Mouse (Mus musculus) gastrocnemius, postnatal 14 days (tissue): Measurements from ENCODE around the gene Ndufaf1. TPM values are rescaled to one million over a fixed set of nuclear protein-coding genes. Genes with fewer than 3 reads are reported as not detected.
"Not testable (repeated sequence)": the region's sequence is repeated elsewhere in the genome, so short reads cannot be mapped to it uniquely, and the experiment has no call there.

Experiments used
- DNase-seq: peaks from one replicate; pipeline ENCODE4 v3.0.0; 2021; ENCODE audit warnings: mixed read lengths
- intact Hi-C: fragments of 180-260 bp; cut with DNase I; formaldehyde crosslinking; loops from one replicate; pipeline ENCODE4 v1.15.1; 2025; ENCODE audit warnings: low total_unique reads
- long read RNA-seq, 2 experiments: library from polyadenylated mRNA; stranded (forward); transcript quantifications; one replicate each; pipeline ENCODE4 v2.0.0; 2021
- total RNA-seq, 2 experiments: library from RNA; stranded (reverse); gene quantifications; 2 replicates each; pipeline ENCODE4 v1.2.3; 2021

The Ndufaf1 gene
- 10 to 100 TPM; 40.8 to 47.7 TPM for total RNA-seq
- long read RNA-seq, experiment 1, transcript Ndufaf1-202 (5 exons, 1,478 nt): major isoform, 22 of 50 reads
- long read RNA-seq, experiment 1, transcript Ndufaf1-203 (5 exons, 1,308 nt): minor isoform, 16 of 50 reads
- long read RNA-seq, experiment 1, partial matches to known transcripts: 3 of 50 reads
- long read RNA-seq, experiment 1, other reads (novel, unspliced or antisense): 9 of 50 reads
- long read RNA-seq, experiment 2, transcript Ndufaf1-202 (5 exons, 1,478 nt): major isoform, 22 of 53 reads
- long read RNA-seq, experiment 2, transcript Ndufaf1-203 (5 exons, 1,308 nt): minor isoform, 15 of 53 reads
- long read RNA-seq, experiment 2, partial matches to known transcripts: 6 of 53 reads
- long read RNA-seq, experiment 2, other reads (novel, unspliced or antisense): 10 of 53 reads

DNA sequence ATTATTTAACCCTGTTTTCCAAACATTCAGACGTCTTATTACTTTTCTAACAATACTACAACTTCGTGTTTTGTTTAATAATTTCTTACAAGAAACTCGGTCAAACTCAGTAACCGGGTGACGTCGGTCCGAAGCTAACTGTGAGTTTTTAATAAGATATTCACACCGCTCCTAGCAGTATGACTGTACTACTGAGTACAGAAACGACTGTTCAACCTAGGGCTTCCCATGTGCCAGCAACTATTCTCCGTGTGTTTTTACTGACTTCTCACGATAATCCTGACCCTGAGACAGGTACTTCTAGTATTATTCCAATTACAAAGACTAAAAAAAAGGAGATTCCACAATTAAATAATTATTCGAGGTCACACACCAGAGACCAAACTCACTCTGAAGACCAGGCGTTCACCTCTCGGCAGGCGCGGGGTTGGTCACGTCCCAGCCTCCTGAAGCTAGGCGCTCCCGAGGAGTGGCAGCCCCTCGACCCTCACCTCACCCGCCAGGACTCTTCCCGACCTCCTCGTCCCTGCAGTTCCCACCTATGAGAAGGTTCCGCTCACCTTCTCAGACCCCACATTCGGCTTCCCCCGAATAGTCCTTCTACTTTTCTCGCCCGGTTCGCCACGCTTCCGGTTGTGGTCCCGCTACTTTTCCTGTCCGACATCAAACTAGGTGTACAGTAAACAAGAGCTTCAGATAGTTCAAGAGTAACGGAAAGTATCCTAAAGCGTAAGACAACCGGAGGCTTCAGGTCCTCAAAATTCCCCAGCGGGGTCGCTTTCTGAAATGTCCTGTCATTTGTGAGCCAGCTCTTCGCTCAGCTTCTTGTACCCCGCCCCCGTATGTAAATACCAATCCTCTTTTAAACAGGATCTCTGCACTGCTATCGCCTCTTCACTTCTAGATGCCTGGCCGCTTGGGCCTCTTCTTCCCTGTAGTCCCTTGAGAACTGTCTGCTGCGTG is at the start of gene Ndufaf1:
TSS of gene Ndufaf1 (minus strand) at position 608 of the 963 bp plus-strand sequence.
- intact Hi-C loops: no loop called here
- peak; percentile 76 for DNase-seq

DNA sequence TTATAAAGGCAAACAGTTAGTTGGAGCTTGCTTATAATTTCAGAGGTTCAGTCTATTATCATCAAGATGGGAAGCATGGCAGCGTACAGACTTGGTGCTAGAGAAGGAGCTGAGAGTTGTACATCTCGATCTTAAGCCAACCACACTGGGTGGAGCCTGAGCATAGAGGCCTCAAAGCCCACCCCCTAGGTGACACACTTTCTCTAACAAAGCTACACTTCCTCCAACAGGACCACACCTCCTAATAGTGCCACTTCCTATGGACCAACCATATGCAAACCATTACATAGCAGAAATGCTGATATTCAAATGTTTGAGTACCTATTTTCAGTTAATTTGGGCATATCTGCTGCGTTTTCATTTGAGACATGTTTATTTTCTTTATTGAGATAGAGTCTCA is 47.4 kb upstream of the Ndufaf1 start:
- intact Hi-C loops: no loop called here
- DNase-seq: no peak

DNA sequence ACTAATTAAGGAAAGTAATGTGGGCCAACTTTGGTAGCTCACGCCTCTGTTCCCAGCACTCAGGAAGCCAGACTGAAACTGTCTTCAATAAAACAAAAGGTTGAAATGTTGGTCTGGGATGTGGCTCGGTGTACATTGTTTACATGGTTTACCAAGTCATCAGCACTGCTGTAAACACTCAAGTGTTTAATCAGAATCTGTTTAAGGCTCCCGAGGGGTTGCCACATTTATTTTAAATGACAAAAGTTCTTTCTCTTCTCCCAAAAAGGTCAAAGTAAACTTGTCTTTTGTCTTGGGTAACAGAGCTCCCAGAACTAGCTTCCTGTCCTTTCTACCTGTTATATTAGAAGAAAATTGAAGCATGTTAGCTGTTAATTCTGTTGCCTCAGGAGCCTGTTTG is 45.0 kb upstream of the Ndufaf1 start:
- no peak for DNase-seq
- intact Hi-C loops: no loop called here

DNA sequence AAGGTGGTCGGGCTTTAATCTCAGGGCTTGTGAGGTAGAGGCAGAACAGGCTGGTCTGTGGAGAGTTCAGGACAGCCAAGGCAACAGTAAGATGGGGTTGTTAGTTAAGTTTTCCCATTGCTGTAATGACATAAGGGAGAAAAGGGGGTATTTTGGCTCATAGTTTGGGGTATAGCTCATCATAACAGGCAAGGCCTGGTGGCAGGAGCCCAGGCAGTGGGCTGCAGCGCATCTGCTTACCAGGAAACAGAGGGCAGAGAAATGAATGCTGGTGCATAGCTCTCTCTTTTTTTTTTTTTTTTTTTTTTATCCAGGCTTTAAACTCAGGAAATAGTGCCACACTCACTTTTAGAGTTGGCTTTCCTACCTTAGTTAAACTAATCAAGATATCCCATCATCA is 40.5 kb upstream of the Ndufaf1 start:
- DNase-seq: no peak

DNA sequence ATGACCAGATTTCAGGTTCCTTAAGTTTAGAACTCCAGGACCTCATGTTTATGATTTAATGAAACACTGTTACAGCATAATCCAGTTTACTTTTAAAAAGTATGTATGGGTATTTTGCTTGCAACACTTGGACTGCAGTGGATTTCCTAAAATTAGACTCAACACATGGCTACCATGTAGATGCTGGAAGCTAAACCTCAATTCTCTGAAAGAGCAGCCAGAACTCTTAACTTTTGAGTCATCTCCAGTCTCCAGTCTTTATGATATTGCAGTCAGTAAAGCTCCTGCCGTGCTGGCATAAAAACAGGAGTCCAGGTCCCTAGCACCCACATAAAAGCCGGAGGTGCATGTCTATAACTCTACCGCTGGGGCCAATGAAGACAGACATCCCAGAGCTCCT is 37.3 kb upstream of the Ndufaf1 start:
- intact Hi-C loops: no loop called here
- DNase-seq: no peak

More for the DNA sequence above, 40.5 kb upstream of the Ndufaf1 start:
- intact Hi-C loops: no loop called here

DNA sequence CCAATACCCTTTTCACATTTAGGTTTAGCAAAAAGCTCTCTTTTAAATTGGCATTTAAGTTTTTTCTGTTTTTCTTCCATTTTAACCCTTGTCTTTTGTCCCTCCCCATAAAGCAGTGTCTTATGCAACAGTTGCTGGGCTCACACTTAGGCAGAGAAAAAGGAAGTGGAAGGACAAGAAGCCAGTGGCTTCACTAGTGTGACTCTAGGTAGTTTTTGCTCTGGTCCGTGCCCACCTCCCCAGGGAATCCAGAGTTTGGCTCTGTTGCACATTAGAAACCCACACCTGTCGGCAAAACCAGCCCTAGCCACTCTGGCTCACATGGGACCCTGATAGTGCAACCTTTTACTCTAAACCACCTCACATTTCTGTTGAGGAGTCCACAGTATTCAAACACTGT is 35.8 kb upstream of the Ndufaf1 start:
- no peak for DNase-seq
- intact Hi-C loops: no loop called here

DNA sequence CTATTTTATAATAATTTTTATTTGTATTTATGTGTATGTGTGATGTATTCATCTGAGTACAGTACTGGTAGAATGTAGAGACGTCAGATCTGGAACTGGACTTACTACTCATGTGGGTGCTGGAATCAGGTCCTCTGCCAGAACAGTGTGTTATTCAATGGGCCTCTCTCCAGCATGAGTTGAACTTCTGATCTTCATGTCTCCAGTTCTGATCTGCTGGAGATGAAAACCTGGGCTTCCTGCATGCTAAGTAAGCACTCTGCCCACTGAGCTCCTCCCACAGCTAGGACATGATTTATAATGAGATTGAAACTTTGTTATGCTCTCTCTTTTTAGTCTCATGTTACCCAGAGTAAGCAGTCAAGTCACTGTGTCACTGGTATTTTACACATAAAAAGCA is 33.5 kb upstream of the Ndufaf1 start:
- intact Hi-C loops: no loop called here
- DNase-seq: no peak

DNA sequence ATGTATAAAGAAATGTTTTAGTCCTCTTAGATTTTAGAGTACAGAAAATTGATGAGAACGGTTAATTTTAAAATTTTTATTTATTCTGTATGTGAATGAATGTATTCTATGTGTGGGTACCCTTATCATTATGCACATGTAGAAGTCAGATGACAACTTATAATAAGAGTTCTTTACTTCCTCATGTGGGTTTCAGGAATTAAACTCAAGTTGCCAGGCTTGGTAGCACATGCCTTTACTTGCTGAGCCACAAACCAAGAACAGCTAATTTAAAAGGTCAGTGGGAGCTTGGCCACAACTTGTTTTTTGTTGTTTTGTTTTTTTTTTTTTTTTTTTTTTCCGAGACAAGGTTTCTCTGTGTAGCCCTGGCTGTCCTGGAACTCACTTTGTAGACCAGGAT is 32.2 kb upstream of the Ndufaf1 start:
- DNase-seq: no peak
- intact Hi-C loops: no loop called here

DNA sequence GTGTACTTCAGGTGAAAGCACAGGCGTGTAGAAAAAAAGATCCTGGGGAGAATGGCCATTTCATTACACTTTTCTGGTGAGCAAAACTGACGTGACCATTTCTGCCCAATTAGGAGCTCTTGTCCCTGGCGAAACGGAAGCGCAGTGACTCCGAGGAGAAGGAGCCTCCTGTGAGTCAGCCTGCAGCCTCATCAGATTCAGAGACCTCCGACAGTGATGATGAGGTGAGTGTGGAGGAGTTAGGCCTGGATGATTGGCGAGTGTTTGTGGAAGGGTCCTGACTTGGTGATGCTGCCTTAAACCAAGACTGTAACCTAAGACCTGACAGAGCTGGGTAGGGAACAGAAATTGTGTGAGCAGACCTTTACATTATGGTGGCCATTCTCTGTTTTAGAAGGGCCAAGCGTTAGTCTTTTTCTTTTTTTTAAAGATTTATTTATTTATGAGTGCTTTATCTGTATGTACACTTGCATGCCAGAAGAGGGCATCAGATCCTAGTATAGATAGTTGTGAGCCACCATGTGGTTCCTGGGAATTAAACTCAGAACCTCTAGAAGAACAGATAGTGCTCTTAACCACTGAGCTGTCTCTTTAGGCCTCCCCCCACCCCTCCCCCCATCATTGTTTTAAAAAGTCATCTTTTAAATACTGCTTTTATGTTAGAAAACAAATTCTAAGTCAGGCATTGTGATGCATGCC is 29.5 kb upstream of the Ndufaf1 start:
- intact Hi-C loops: no loop called here
- DNase-seq: no peak

DNA sequence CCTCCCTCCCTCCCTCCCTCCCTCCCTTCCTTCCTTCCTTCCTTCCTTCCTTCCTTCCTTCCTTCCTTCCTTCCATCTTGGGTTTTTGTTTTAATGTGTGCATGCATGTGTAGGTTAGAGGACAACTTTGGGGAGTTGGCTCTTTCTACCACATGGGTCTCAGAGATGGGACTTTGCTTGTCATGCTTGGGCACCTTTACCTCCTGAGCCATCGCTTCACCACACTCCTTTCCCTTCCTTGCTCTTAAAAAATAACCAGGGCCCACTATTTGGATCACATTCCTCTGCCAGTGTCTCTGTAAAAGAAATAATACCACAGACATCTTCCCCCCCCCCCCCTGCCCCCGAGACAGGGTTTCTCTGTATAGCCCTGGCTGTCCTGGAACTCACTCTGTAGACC is 21.1 kb upstream of the Ndufaf1 start:
- intact Hi-C loops: no loop called here

DNA sequence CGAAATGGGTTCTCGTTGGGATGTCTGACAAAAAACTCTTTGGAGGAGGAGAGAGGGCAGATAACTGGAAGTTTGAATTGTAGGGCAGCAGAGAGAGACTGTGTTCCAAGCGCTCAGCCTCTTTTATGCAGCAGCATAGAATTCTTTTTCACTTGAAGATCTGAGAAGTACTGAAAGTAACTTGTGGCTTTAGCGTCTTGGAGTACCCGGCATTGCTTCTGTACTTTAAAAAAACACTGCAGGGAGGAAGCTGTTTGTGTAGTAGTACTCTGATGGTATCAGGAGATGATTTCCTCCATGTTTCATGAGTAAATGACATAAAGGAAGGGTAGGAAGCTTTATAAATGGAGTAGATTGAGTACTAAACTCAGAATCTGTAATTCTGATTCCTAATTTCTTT is 13.2 kb upstream of the Ndufaf1 start:
- no peak for DNase-seq
- intact Hi-C loops: no loop called here

More for the DNA sequence above, 21.1 kb upstream of the Ndufaf1 start:
- DNase-seq: no peak

DNA sequence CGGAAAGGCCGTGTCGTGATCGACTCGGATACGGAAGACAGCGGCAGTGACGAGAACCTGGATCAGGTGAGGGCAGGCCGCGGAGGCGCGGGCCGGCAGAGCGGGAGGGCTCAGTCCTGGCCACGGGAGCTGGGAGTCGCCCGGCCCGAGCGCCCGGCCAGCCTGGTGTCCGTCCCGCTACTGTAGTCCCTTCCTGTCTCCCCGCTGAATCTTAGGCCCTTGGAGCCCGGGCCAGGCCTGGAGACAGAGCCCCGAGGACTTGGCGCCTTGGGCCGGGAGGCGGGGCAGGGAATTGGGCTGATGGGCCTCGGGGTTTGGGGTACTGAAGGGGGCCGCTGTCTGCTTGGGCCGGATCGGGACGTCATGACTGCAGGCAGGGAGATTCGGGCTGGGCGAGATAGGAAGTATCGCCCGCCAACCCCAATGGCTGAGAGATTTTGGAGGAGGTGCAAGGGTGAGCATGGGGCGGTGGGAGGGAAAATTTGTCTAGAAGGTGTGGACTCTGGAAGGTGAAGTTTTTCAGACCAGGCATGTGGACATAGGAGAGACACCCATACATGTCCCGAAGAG is 12.7 kb upstream of the Ndufaf1 start:
- DNase-seq: peak; percentile 60
- intact Hi-C loops: no loop called here

DNA sequence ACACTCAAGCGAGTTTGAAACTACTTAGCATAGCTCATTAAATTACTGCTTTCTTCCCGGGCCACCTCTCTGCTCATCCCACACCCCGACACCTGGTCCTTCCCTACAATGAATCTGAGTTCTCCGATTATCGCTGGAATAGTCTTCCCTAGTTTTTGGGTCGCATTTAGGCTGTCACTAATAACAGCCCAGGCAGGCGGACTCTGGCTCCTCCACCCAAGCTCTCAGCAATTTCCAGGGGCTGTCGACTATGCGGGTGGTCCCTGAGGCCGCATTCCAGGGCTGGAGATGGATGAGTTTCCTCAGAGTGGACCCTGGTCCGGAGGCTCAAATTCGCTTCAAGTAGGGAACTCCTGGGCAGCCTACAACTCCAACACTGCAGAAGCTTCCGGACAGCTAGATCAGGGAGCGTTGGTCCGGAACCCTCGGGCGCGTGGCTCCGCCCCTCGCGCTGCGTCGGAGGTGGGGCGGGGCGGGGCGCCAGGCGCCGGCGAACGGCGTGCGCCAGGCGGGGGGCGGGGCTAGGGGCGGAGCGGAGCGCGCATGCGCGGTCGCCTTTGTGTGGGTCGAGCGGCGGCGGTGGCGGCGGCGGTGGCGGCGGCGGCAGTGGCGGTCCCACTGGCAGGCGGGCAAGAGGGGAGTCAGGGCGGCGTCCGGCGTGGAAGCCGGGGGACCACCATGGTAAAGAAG is 12.0 kb upstream of the Ndufaf1 start, which contains the start of gene Rtf1:
TSS of gene Rtf1 (plus strand) at position 544 of the 690 bp plus-strand sequence.
- DNase-seq: peak; percentile 97
- intact Hi-C loops: no loop called here

DNA sequence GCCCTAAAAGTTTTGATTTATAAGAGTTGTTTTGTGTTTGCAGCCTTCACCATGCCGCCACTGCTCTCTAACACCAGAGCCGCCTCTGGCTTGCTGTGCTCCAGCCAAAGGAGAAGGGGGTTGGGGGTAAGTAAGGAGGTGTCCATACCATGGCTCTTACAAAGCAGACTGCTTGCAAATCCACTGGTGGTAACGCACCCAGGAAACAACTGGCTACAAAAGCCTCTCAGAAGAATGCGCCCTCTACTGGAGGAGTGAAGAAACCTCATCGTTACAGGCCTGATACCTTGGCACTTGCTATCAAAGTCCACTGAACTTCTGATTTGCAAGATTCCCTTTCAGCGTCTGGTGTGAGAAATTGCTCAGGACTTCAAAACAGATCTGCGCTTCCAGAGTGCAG is 6.4 kb upstream of the Ndufaf1 start:
- intact Hi-C loops: no loop called here
- DNase-seq: no peak

DNA sequence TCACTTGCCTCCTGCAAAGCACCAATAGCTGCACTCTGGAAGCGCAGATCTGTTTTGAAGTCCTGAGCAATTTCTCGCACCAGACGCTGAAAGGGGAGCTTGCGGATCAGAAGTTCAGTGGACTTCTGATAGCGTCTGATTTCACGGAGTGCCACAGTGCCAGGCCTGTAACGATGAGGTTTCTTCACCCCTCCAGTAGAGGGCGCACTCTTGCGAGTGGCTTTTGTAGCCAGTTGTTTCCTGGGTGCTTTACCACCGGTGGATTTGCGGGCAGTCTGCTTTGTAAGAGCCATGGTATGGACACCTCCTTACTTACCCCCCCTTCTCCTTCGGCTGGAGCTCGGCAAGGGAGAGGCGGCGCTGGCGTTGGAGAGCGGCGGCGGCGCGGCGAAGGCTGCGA is 3.1 kb upstream of the Ndufaf1 start:
- intact Hi-C loops, DNase-seq: not testable (repeated sequence)

DNA sequence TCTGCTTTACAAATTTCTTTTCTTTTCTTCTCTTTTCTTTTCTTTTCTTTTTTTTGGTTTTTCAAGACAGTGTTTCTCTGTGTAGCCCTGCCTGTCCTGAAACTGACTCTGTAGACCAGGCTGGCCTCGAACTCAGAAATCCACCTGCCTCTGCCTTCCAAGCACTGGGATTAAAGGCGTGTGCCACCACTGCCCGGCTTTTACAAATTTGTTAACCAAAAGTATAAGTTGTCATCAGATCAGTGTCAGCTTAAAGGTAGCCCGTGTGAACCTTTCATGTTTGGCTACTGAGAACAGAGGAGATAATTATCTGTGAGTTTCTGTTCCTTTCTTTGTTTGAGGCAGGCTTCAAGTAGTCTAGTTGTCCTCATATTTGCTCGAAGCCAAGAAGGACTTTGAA is 18.4 kb downstream of the Ndufaf1 start:
- intact Hi-C loops: no loop called here
- DNase-seq: no peak

DNA sequence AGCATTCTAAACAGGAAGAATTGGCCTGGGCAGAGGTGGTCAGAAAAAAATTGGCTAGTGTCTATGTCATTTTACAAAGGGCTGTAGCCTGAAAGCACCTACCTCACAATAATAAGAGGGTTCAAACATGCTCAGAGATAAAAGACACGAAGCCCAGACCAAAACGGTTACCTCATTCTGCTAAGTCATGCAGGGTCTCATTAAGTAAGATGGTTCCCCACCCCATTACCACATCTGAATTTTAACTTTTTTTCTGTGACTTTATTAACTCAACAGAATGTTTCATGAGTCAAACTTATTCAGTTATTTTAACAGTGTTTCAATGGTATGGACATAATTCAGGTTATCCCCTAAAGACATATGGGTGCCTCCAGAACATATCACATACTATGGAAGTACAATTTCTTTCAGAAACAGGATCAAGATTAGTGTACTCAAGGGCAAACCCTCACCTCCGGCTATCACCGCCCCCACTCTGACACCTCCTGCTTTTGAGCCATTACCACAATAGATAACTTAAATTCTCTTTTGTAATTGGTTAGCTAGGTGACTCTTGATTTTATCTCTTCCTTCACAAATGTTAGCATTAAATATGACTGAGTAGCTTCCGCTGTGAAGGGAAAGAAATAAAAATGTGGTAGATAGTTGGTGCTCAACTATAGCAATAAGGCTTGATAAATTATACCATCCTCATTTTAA is 21.3 kb downstream of the Ndufaf1 start:
- intact Hi-C loops: no loop called here

DNA sequence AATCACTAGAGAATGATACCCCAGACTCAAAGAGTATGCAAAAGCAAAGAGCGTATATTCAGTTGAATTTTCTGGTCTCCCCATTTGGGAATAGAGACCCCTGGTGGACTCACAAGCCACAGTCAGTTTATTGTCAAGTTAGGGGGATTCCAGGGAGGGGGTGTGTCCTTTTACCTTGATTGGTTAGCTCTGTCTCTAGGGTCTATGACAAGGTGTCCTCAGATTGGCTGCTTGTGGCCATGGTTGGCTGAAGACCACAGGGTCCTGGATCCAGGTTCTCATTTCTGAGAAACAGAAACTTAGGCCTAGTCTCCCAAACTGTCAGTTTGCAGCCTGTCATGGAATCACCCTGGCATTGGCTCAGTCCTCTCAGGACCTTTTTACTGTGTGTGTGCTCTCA is 25.8 kb downstream of the Ndufaf1 start:
- DNase-seq: no peak
- intact Hi-C loops: no loop called here

More for the DNA sequence above, 21.3 kb downstream of the Ndufaf1 start:
- DNase-seq: no peak
